Mouse (Mus musculus): Measurements from ENCODE around the gene Cry1. TPM values are rescaled to one million over a fixed set of nuclear protein-coding genes. Genes with fewer than 3 reads are reported as not detected.

Cry1 gene
- polyA plus RNA-seq, 1 experiment, result 6.1 TPM

DNA sequence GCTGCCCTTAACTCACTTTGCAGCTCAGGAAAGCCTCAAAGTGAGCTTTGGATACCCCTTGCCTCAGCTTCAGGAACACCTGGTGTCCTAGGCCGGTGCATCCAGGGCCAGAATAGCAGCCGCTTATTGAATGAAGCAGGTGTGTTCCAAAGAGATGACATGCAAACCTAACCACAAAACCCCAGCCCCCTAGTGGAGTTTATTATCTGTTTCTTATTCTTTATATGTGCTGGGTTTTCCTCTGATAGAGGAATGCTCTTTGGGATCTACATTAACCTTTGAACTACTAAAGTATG, 1.6 kb upstream of the Cry1 start:
- no peaks in the 10 kb centered on the region for H3K36me3 ChIP-seq (ENCODE audit: control insufficient read depth, insufficient read depth)
- H3K79me2 ChIP-seq (ENCODE audit: control insufficient read depth, insufficient read depth), result peaks cover 7% of the 10 kb centered on the region
- TF ChIP-seq TCF3 (IDR thresholded peaks at IDR 0.05; ENCODE audit: insufficient read length, low read depth) (no peak), TCF12 (IDR thresholded peaks at IDR 0.05; ENCODE audit: insufficient read depth, poor library complexity, severe bottlenecking) (no peak), CEBPB (IDR thresholded peaks at IDR 0.05; ENCODE audit: insufficient read depth, poor library complexity, severe bottlenecking) (no peak), E2F4 (IDR thresholded peaks at IDR 0.05; ENCODE audit: insufficient read depth) (no peak), MYOG (IDR thresholded peaks at IDR 0.05; ENCODE audit: control insufficient read depth in 1 of 3, insufficient read depth in 1 of 3, insufficient read length in 2 of 3, low read depth in 2 of 3) (no peak), POLR2A (IDR thresholded peaks at IDR 0.05; ENCODE audit: insufficient read length, low read depth) (no peak), MYOD1 (IDR thresholded peaks at IDR 0.05; ENCODE audit: control insufficient read depth in 1 of 3, insufficient read length in 2 of 3, low read depth in 2 of 3) (peak in 1 of 3 experiments; percentile 38)
- no peaks in the 10 kb centered on the region for H3K27me3 ChIP-seq (ENCODE audit: control insufficient read depth, insufficient read depth, insufficient read length)
- peak overlapping the region; percentile 97 for H3K4me2 ChIP-seq (ENCODE audit: low read depth)
- H3ac ChIP-seq (ENCODE audit: control insufficient read depth, insufficient read length), result no peak overlapping the region
- no peak overlapping the region for H3K4me3 ChIP-seq

DNA sequence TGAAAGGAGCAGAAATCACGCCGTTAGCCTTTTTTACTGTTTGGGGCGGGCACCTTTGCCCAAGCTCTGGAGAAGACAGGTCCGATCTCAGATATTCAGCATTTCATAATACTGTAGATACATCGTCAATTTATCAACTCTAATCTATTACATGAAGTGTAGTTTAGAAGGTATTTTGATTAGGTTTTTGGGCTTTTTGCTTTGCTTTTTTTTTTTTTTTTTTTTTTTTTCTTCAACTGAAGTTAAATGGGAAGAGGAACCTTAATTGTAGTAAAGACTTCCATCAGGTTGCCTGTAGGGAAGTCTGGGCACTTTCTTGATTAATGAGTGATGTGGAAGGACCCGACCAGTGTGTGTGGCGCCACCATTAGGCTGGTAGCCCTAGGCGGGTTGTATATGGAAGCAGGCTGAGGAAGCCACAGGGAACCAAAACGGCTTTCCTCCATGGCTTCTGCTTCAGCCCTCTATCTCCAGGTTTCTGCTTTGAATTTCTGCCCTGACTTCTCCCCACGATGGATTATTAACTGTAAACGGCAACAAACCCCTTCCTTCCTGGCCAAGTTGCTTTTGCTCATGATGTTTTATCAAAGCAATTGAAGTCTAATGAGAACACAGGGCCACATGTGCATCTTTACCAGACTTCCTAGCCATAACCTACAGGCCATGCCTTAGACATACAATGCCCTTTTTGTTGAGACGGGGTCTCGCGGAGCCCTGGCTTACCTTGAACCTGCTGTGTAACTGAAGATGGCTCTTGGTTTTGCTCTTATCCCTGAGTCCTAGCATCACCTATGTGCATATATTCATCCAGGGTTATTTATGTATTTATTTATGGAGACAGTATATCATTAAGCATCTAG, 1.0 kb upstream of the Cry1 start:
- Histone ChIP-seq H3K27me3 (ENCODE audit: control insufficient read depth, insufficient read depth, insufficient read length) (no peaks in the 10 kb centered on the region), H3K79me2 (ENCODE audit: control insufficient read depth, insufficient read depth) (peaks cover 7% of the 10 kb centered on the region), H3K4me3 (peak overlapping the region; percentile 36), H3K4me2 (ENCODE audit: low read depth) (peak overlapping the region; percentile 97), H3K36me3 (ENCODE audit: control insufficient read depth, insufficient read depth) (no peaks in the 10 kb centered on the region), H3ac (ENCODE audit: control insufficient read depth, insufficient read length) (peak overlapping the region; percentile 85)
- TF ChIP-seq USF1 (IDR thresholded peaks at IDR 0.05; ENCODE audit: low read depth) (no peak), TCF12 (IDR thresholded peaks at IDR 0.05; ENCODE audit: insufficient read depth, poor library complexity, severe bottlenecking) (no peak), MYOG (IDR thresholded peaks at IDR 0.05; ENCODE audit: control insufficient read depth in 1 of 3, insufficient read depth in 1 of 3, insufficient read length in 2 of 3, low read depth in 2 of 3) (no peak), CEBPB (IDR thresholded peaks at IDR 0.05; ENCODE audit: insufficient read depth, poor library complexity, severe bottlenecking) (no peak), MYOD1 (IDR thresholded peaks at IDR 0.05; ENCODE audit: control insufficient read depth in 1 of 3, insufficient read length in 2 of 3, low read depth in 2 of 3) (no peak), POLR2A (IDR thresholded peaks at IDR 0.05; ENCODE audit: insufficient read length, low read depth) (no peak), TCF3 (IDR thresholded peaks at IDR 0.05; ENCODE audit: insufficient read length, low read depth) (no peak), MAX (IDR thresholded peaks at IDR 0.05; ENCODE audit: low read depth) (no peak), POLR2AphosphoS2 (IDR thresholded peaks at IDR 0.05; ENCODE audit: insufficient read length, low read depth) (no peak), E2F4 (IDR thresholded peaks at IDR 0.05; ENCODE audit: insufficient read depth) (no peak), SRF (IDR thresholded peaks at IDR 0.05; ENCODE audit: control insufficient read depth, insufficient read length, low read depth) (no peak)

DNA sequence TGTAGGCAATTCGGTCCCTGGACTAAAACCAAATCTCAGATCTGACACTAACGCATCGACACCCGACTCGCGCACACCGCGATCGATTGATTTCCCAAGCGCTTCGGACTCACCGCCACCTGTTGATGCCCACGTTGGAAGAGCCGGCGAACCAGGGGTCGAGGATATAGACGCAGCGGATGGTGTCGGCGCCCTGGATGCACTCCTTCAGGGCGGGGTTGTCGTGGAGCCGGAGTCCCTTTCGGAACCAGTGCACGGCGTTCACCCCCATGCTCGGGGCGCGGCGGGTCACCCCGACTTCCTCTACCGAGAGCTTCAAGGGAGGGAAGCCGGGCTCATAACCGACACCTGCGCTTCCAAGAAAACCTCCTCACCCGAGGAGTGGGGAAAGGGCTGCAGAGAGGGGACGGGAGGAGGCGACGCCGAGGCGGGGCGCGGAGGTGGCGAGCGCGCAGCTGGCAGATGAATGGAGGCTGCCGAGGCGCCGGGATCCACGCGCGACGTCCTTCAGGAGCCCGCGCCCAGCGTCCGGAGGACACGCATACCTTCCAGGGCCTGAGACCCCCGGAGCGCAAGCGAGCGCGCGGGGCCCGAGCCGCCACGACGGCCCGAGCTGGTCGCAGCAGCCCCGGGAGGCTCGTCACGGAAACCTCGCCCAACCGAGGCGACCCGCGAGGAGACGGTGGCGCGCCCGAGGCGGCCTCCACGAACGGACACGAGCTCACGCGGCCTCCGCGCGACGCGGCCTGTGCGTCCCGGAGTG, 482 bp downstream of the Cry1 start:
- Histone ChIP-seq H3K4me3 (peak overlapping the region; percentile 36), H3K27me3 (ENCODE audit: control insufficient read depth, insufficient read depth, insufficient read length) (no peaks in the 10 kb centered on the region), H3K4me2 (ENCODE audit: low read depth) (peak overlapping the region; percentile 97), H3ac (ENCODE audit: control insufficient read depth, insufficient read length) (peak overlapping the region; percentile 85), H3K36me3 (ENCODE audit: control insufficient read depth, insufficient read depth) (no peaks in the 10 kb centered on the region), H3K79me2 (ENCODE audit: control insufficient read depth, insufficient read depth) (peaks cover 7% of the 10 kb centered on the region)
- TF ChIP-seq E2F4 (IDR thresholded peaks at IDR 0.05; ENCODE audit: insufficient read depth) (no peak), REST (IDR thresholded peaks at IDR 0.05; ENCODE audit: insufficient read depth, insufficient read length) (no peak), USF1 (IDR thresholded peaks at IDR 0.05; ENCODE audit: low read depth) (no peak), TCF12 (IDR thresholded peaks at IDR 0.05; ENCODE audit: insufficient read depth, poor library complexity, severe bottlenecking) (no peak), MYOD1 (IDR thresholded peaks at IDR 0.05; ENCODE audit: control insufficient read depth in 1 of 3, insufficient read length in 2 of 3, low read depth in 2 of 3) (no peak)

DNA sequence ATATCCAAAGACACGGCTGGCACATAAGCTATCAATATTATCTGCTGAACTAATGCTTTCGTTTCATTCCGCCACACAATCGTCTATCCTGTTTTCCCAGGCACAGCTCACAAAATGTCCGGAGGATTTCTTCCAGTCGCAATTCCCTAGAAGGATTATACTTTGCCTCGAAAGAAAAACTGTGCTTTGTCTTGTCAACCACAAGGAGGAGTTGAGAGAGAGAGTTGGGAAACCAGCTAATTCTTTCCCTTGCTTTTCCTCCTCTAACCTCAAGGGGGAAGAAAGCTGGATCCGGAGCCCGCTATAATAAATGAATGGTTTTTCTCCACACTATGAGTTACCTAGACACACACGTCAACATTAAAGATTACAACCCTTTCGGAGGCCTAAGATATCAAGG, 1.2 kb downstream of the Cry1 start:
- Histone ChIP-seq H3K27me3 (ENCODE audit: control insufficient read depth, insufficient read depth, insufficient read length) (no peaks in the 10 kb centered on the region), H3K4me3 (peak overlapping the region; percentile 36), H3K4me2 (ENCODE audit: low read depth) (peak overlapping the region; percentile 97), H3ac (ENCODE audit: control insufficient read depth, insufficient read length) (peak overlapping the region; percentile 85), H3K36me3 (ENCODE audit: control insufficient read depth, insufficient read depth) (no peaks in the 10 kb centered on the region), H3K79me2 (ENCODE audit: control insufficient read depth, insufficient read depth) (peaks cover 7% of the 10 kb centered on the region)
- TF ChIP-seq TCF3 (IDR thresholded peaks at IDR 0.05; ENCODE audit: insufficient read length, low read depth) (no peak), E2F4 (IDR thresholded peaks at IDR 0.05; ENCODE audit: insufficient read depth) (no peak), SRF (IDR thresholded peaks at IDR 0.05; ENCODE audit: control insufficient read depth, insufficient read length, low read depth) (no peak), POLR2A (IDR thresholded peaks at IDR 0.05; ENCODE audit: insufficient read length, low read depth) (no peak), POLR2AphosphoS2 (IDR thresholded peaks at IDR 0.05; ENCODE audit: insufficient read length, low read depth) (no peak), CEBPB (IDR thresholded peaks at IDR 0.05; ENCODE audit: insufficient read depth, poor library complexity, severe bottlenecking) (peak; percentile 40; the same call in 1 of the 2 replicates)

DNA sequence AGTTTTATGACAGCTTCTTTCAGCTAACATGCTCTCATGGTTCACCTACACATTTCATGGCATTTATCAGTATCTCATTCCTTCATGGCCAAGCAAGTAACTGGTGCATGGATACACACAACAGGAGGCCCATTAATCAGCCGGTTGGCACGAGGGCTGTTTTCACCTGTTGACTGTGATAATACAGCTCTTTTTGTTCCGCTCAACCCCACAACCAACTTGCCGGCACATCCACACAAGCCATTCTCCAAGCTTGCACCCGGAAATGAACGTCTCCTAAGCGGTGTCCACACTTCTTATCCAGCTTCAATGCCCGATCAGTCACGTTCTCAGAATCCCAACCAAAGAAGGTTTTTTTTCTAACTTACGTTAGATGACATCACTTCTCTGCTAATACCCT, 2.1 kb downstream of the Cry1 start:
- peak overlapping the region; percentile 36 for H3K4me3 ChIP-seq
- H3ac ChIP-seq (ENCODE audit: control insufficient read depth, insufficient read length), result no peak overlapping the region
- TF ChIP-seq MAX (IDR thresholded peaks at IDR 0.05; ENCODE audit: low read depth), result no peak
- no peak for TF ChIP-seq POLR2AphosphoS2 (IDR thresholded peaks at IDR 0.05; ENCODE audit: insufficient read length, low read depth)
- no peak for TF ChIP-seq SRF (IDR thresholded peaks at IDR 0.05; ENCODE audit: control insufficient read depth, insufficient read length, low read depth)
- TF ChIP-seq E2F4 (IDR thresholded peaks at IDR 0.05; ENCODE audit: insufficient read depth), result no peak
- TF ChIP-seq MYOG (IDR thresholded peaks at IDR 0.05; ENCODE audit: control insufficient read depth in 1 of 3, insufficient read depth in 1 of 3, insufficient read length in 2 of 3, low read depth in 2 of 3), result no peak
- no peak for TF ChIP-seq USF1 (IDR thresholded peaks at IDR 0.05; ENCODE audit: low read depth)
- TF ChIP-seq POLR2A (IDR thresholded peaks at IDR 0.05; ENCODE audit: insufficient read length, low read depth), result no peak
- TF ChIP-seq REST (IDR thresholded peaks at IDR 0.05; ENCODE audit: insufficient read depth, insufficient read length), result no peak
- no peaks in the 10 kb centered on the region for H3K27me3 ChIP-seq (ENCODE audit: control insufficient read depth, insufficient read depth, insufficient read length)
- peaks cover 7% of the 10 kb centered on the region for H3K79me2 ChIP-seq (ENCODE audit: control insufficient read depth, insufficient read depth)
- H3K36me3 ChIP-seq (ENCODE audit: control insufficient read depth, insufficient read depth), result no peaks in the 10 kb centered on the region
- peak overlapping the region; percentile 97 for H3K4me2 ChIP-seq (ENCODE audit: low read depth)
